Mouse (Mus musculus) spleen, postnatal 4 days (tissue): ENCODE measurements at regions not wholly inside any gene's neighbourhood (a gene's known extent, or its start where the extent isn't known, plus 50 kb on each side); places are given as distances from the start of the nearest gene placed in this dataset.
"Not testable (repeated sequence)": the region's sequence is repeated elsewhere in the genome, so short reads cannot be mapped to it uniquely, and the experiment has no call there.

Source experiments
- DNase-seq, 2 experiments: peaks; one replicate each; pipeline ENCODE4 v3.0.0; 2022; ENCODE audit warnings: low spot score in 2 of 2

GRCm38 (mm10) chr13:70003591-70003990 is 201.4 kb downstream of the Med10 start:
- DNase-seq = no peak

DNA sequence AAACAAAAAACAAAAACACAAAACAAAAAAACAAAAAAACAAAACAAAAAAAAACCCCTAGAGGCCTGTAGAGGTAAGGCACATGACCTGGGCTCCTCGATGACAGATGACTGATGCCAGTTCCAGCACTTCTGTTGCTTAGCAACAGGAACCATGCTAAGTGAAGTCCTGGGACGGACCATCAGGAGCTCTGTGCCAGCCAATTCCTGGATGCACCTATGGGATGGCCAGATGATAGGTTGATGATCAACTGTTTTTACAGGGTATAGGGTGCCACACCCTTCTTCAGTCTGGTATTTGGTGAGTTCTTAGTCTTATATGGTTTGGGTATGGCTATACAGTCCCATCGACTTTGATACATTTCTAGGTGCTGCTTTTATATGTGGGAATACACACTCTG is 209.9 kb downstream of the Med10 start:
- no peak for DNase-seq

DNA sequence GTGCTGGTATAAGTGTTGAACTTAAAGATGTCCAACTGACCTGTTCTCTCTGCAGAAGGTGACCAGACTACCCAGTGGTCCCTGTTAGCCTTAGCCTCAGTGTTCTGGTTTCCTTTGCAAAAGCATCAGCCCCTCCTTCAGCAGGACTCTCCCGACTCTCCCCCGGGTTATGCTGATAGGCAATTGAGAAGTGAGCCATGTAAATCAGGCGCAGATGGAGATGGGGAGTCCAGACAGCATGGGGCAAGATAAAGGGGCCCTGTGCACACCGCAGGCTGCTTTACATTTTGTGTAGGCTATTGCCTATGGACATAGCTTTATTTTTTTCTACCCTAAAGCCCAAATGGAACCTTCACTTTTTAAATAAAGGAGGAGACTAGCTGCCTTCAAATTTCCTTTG is 213.0 kb downstream of the Med10 start:
- no peak for DNase-seq

- DNase-seq = no peak
These were observed 215.3 kb downstream of the Med10 start for GRCm38 (mm10) chr13:70017535-70017934.

DNA sequence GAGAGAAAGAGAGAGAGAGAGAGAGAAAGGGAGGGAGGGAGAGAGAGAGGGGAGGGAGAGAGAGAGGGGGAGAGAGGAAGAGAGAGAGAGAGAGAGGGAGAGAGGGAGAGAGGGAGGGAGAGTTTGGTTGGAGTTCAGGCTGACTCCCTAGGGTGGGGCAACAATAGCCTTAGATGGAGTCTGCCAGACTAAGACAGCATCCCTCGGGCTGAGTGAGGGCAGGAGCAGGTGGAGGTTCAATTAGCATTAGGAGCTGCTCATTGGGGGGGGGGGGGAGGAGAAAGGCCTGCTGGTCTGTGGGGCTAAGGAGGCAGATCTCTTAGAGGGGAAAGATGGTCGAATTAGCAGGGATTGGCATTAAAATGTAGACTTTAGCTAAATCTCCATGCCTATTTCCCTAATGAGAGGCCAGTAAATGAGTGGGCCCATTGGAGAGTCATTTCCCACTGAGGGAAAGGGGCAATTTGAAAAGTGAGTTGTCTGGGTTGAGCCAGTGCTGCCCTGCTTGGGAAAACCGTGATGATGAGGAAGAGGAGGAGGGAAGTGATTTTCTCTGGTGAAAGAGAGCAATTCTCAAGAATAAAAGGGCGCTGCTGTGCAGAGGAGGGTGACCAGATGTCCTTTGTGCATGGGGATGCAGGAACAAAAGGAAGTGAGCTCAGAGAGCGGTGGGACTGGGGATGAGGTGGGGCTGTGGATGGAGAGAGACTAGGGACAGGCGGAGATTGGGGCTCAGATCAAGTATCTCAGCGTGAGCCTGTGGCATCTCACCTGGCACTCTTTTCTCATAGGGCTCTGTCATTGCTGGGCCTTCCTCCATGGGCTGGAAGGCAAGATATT is 218.0 kb downstream of the Med10 start:
- no peak for DNase-seq

DNA sequence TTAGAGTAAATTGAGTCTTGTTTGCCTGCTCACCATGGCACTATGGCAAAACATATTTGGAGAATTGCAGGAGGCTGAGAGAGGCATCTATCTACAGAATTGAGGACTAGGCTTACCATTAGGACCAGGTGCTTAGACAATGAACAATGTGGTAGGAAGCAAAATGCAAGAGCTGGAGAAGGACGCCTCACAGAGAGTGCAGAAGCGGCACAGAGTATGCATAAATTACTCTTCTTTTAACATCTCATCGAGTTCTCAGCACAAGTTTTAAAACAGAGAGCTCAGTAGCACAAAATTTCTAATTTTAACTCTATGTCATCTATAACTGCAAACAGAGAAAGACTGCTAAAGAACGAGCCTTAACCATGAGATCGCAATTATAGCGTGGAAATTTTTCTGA is 231.1 kb downstream of the Med10 start:
- DNase-seq = no peak

GRCm38 (mm10) chr13:70033763-70034162 is 231.6 kb downstream of the Med10 start:
- DNase-seq = no peak

GRCm38 (mm10) chr13:70037985-70038667 is 235.9 kb downstream of the Med10 start:
- no peak for DNase-seq

DNA sequence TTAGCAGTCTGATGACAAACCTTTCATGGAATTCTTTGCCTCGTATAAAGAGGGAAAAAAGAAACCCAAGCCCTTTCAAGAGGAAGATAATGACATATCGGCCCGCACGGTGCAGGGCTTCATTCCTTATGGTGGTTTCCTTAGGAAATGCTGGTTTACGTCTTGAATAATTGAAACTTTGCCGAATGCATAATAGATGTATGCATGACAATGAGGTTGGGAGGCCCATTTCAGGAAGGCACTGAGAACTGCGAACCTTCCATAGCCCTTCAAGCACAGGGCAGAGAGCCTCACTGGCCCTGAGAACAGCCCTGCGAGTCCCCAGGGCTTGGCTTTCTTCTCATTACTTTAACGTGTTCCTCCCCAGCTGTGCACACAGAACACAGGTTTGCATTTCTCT is 255.7 kb downstream of the Med10 start:
- DNase-seq = no peak

- no peak for DNase-seq
These were observed 259.3 kb downstream of the Med10 start for GRCm38 (mm10) chr13:70061363-70061945.

DNA sequence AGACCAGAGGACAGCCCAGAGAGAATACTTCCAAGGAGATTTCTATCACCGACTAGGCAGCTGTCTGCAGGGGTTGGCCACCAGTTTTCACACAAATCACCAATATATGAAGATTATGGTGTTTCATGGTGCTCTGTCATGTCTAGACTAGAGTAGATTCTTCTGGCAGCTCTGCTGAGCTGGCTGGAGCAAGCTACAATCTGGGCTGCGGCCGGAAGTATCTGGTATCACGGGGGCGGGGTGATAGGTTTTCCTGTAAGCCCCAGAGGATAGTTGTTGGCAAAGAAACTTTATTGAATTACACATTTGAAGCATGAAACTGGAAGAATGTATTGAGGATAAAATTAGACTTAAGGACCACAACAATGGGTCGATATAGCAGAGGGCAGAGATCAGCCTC is 271.5 kb downstream of the Med10 start:
- no peak for DNase-seq

DNA sequence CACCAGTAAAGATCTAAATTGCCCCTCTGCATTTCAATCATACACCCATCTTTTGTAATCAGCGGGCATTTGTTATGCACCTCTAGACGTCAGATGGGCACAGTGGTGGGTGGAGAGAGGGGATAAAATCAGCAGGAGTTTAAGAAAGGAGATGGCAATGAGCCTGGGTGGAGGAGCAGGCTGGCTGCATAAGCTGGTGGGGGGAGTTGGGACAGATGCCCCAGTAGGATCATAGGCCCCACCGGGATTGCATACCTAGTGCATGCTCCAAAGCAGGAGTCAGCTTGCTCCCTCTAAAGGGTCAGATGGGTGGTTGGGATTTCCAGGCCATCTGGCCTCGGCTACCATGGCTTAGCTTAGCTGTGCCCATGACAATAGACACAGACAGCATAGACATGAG is 273.2 kb downstream of the Med10 start:
- DNase-seq = no peak

GRCm38 (mm10) chr13:70081108-70081507 is 278.9 kb downstream of the Med10 start:
- DNase-seq = no peak

- no peak for DNase-seq
These were observed 290.7 kb downstream of the Med10 start for GRCm38 (mm10) chr13:70092886-70093285.

DNA sequence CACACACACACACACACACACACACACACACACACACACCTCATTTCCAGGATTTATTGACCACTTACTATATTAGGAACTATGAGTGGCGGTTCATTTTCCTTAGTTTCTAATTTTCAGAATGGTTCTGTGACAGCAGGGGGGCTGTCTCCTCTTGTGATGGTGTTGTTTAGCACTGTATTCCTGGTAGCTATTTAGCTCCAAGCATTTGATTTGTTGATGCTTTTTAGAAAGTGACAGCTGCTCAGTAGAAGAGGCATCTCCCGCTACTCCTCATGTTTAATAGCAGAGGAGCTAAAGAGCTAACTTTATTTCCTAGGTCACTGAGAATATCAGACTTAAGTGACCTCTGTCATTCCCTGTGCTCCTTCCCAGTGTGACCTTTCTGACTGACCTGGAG is 291.8 kb downstream of the Med10 start:
- no peak for DNase-seq

- no peak for DNase-seq
These were observed 294.5 kb downstream of the Med10 start for GRCm38 (mm10) chr13:70096430-70097301.

DNA sequence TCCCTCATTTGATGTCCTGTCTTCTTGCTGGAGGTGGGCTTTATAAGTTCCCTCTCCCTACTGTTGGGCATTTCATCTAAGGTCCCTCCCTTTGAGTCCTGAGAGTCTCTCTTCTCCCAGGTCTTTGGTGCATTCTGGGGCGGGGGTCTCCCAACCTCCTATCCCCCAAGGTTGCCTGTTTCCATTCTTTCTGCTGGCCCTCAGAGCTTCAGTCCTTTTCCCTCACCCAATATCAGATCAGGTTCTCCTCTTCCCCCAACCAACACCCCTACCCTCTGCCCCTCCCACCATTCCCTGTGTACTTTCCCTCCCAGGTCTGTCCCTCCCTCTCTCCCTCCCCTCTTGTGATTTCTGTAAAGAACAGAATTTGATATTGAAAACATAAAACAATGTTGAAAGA is 297.9 kb downstream of the Med10 start:
- not testable (repeated sequence) for DNase-seq

DNA sequence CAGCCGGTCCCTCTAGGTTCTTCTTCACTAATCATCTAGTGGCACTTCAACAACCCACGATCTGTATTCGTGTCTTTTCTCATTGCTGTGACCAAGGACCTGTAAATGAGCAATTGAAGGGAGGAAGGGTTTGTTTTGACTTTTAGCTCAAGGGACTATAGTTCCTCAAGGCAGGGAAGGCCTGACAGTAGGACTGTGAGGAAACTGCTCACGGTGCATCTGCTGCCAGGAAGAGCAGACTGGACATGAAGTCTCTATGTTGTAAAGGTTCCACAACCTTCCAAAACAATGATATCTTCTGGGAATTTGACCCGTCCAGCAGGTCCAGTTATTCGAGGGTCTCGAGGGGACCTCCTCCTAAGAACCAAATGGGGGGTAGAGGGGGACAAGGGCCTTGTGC is 300.8 kb downstream of the Med10 start:
- no peak for DNase-seq

DNA sequence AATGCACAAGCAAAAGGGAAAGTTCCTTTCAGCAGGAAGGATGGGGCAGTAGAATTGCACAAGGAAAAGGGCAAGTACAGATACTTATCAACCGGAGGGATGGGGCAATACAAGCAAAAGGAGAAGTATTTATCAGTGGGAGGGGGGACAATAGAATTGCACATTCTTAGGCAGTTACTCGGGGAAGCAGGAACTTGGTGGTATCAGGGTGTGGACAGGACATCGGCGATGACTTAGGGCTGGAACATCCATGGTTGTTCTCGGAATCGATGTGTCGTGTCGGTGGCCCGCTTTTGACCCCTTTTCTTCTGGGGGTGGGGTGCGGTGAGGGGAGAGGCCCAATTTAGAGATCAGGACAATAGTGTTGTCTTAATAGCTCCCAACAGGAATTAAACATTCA is 301.3 kb downstream of the Med10 start:
- not testable (repeated sequence) for DNase-seq

- DNase-seq = no peak
These were observed 301.7 kb downstream of the Med10 start for GRCm38 (mm10) chr13:70103903-70104302.

- no peak for DNase-seq
These were observed 313.4 kb downstream of the Med10 start for GRCm38 (mm10) chr13:70115576-70115975.
